Mouse (Mus musculus): ENCODE data around the gene Nrgn.

DNA sequence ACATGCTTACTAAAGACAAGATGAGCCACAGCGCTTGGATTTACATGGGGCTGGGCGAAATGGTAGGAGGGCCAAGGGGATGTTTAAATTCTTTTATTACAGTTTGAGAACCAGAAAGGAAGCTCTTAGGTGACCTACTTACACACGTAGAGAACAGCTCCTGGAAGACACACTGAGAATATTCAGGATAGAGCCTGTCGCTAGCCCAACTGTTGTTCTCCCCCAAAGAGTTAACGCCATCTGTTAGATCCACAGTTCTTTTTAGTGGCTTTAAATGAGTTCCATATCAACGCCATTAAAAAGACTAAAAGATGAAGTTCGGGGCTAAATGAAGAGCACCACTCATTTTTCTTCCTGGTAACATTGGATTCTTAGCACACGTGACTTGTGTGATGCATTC lies 33.7 kb downstream of the Nrgn start:
- TF ChIP-seq POLR2A (IDR thresholded peaks at IDR 0.05; ENCODE audit: low read depth, low read length), result no peak
- no peak for TF ChIP-seq CTCF (IDR thresholded peaks at IDR 0.05; ENCODE audit: extremely low read depth, insufficient read length, insufficient replicate concordance, low read depth, low read length)

Measured in small intestine, adult 2 months (tissue).